Mouse (Mus musculus) effector memory CD4-positive, alpha-beta T cell, adult 5 months (primary cell): ENCODE data around the gene Zmym3. TPM values are rescaled to one million over a fixed set of nuclear protein-coding genes. Genes with fewer than 3 reads are reported as not detected.

Source experiments
- polyA plus RNA-seq: library from polyadenylated mRNA; unstranded; fragments of 100-300 nt; shearing (Covaris generic); gene quantifications from one replicate; pipeline ENCODE4 v1.2.1, GENCODE M21; 2017

The Zmym3 gene
- 10.5 TPM for polyA plus RNA-seq

GRCm38 (mm10) chrX:101420700-101421095 is at the start of gene Zmym3:
Gene Zmym3, minus strand, starts transcription at chrX:101420849.

GRCm38 (mm10) chrX:101448886-101449475 is 28.3 kb upstream of the Zmym3 start, which contains the start of gene Itgb1bp2:
Gene Itgb1bp2, plus strand, starts transcription at chrX:101449088.

GRCm38 (mm10) chrX:101429142-101429949 is 8.7 kb upstream of the Zmym3 start, which contains the start of gene Nono:
Gene Nono, plus strand, starts transcription at chrX:101429318.

GRCm38 (mm10) chrX:101376190-101376968 is 44.3 kb downstream of the Zmym3 start, which contains the start of gene Gjb1:
Gene Gjb1, plus strand, starts transcription at chrX:101376378.

Other genes starting within 250 kb of the Zmym3 start
- 56.4 TPM for gene Snx12, start 198.3 kb downstream of the Zmym3 start, polyA plus RNA-seq
- gene Foxo4, start 166.3 kb downstream of the Zmym3 start, polyA plus RNA-seq, result 2.0 TPM
- 2.5 TPM for gene Gm614, start 156.9 kb downstream of the Zmym3 start, polyA plus RNA-seq
- gene Il2rg, start 152.6 kb downstream of the Zmym3 start, polyA plus RNA-seq, result 1,479 TPM
- gene Gm20489, start 151.8 kb downstream of the Zmym3 start, polyA plus RNA-seq, result 2.5 TPM
- 76.5 TPM for gene Med12, start 146.8 kb downstream of the Zmym3 start, polyA plus RNA-seq
- 0.05 TPM for gene Nlgn3, start 121.7 kb downstream of the Zmym3 start, polyA plus RNA-seq
- not detected for gene Gjb1, start 44.5 kb downstream of the Zmym3 start, polyA plus RNA-seq
- 193 TPM for gene Nono, start 8.5 kb upstream of the Zmym3 start, polyA plus RNA-seq
- gene Itgb1bp2, start 28.2 kb upstream of the Zmym3 start, polyA plus RNA-seq, result not detected
- 27.8 TPM for gene Taf1, start 111.9 kb upstream of the Zmym3 start, polyA plus RNA-seq
- 267 TPM for gene Ogt, start 219.2 kb upstream of the Zmym3 start, polyA plus RNA-seq